Mouse (Mus musculus): ENCODE results near the gene Tmem17. TPM values are rescaled to one million over a fixed set of nuclear protein-coding genes. Genes with fewer than 3 reads are reported as not detected.

The Tmem17 gene
- polyA plus RNA-seq, 1 experiment from 2014 or later, result 16.0 TPM

DNA sequence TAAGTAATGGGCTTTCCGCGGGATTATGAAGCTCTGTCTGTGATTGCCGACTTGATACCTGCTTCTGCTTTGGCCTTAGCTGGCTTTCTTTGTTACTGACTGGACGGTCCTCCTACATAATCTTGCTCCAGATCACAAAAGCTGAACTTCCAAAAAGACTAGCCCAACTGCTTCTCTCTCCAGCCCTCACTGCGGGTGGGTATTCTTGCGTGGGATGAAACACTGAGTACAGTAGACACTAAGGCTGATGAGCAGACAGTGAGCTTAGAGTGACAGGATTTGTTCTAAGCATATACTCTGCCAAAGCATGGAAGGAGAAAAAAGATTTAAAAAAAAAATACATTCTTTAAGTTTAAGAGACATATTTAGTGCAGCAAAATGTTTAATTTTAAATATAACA, 12.5 kb upstream of the Tmem17 start:
- H3K9ac ChIP-seq, result no peak overlapping the region
- WGBS, result 75% methylated on average over 6 of the region's 6 CpGs
- TF ChIP-seq CTCF (IDR thresholded peaks at IDR 0.05; ENCODE audit: low read depth), result no peak
- H3K4me3 ChIP-seq (ENCODE audit: low read depth, low read length), result no peak overlapping the region
- H3K36me3 ChIP-seq (ENCODE audit: insufficient read depth), result no peaks in the 10 kb centered on the region
- H3K4me1 ChIP-seq (ENCODE audit: insufficient read depth), result no peaks in the 10 kb centered on the region
- no peaks in the 10 kb centered on the region for H3K9me3 ChIP-seq (ENCODE audit: low read depth, low read length)
- no peak overlapping the region for H3K27ac ChIP-seq (ENCODE audit: low read depth)
- DNase-seq (no peak), ATAC-seq (ENCODE audit: insufficient read depth) (no peak)
- H3K4me2 ChIP-seq, result no peak overlapping the region
- H3K27me3 ChIP-seq (ENCODE audit: insufficient read depth, low read length), result no peaks in the 10 kb centered on the region

DNA sequence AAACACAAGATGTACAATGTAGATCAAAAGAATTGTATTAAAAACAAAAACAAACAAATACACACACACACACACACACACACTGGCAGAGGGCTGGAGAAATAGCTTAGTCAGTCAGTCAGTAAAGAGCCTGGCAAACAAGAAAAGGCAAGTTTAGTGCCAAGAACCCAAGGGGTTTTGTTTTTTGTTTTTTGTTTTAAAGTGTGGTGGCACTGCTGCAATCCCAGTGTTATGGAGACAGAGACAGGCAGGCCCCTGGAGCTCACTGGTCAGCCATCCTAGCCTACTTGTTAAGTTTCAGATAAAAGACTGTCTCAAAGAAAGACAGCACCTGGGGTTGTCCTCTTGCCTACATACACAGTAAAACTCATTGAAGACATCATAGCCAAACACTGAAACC, 12.0 kb upstream of the Tmem17 start:
- no peaks in the 10 kb centered on the region for H3K4me1 ChIP-seq (ENCODE audit: insufficient read depth)
- ATAC-seq (ENCODE audit: insufficient read depth), result no peak
- no peak for TF ChIP-seq CTCF (IDR thresholded peaks at IDR 0.05; ENCODE audit: low read depth)

DNA sequence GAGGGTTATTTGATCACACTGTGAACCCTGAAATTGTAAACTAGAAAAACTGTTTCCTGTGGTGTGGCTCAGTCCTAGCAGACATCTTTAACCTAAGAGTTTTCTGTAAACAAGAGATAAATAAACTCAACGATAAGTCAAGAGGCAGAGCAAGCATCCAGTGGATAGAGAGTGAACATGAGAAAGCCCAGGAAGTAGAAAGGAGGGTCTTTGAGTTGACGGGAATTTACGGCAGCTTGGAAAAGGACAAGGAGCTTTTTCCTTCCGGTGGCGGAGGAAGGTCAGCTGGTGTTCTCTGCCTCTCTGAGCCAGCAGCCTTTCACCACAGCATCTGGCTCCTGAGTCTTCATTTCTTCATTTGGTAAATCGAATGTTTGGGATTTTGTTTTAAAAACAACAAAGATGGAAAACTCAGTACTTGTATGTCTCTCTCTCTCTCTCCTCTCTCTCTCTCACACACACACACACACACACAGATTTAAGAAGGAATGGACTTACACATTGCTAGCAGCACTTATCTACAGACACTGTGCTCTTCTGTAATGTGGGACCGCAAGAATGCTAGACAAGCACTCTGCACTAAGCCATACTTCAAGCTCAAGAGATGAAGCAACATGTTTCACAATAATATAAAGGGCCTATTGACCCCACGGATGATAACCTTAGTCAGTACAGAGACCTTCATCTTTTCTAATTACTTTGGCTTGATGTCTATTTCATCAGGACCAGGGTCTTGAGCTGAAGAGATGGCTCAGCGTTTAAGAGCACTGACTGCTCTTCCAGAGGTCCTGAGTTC, 10.9 kb upstream of the Tmem17 start:
- Histone ChIP-seq H3K9ac (no peak overlapping the region), H3K4me3 (ENCODE audit: low read depth, low read length) (no peak overlapping the region), H3K36me3 (ENCODE audit: insufficient read depth) (no peaks in the 10 kb centered on the region), H3K27ac (ENCODE audit: low read depth) (no peak overlapping the region), H3K4me1 (ENCODE audit: insufficient read depth) (no peaks in the 10 kb centered on the region), H3K9me3 (ENCODE audit: low read depth, low read length) (no peaks in the 10 kb centered on the region), H3K27me3 (ENCODE audit: insufficient read depth, low read length) (no peaks in the 10 kb centered on the region), H3K4me2 (no peak overlapping the region)
- 63% methylated on average over 9 of the region's 9 CpGs for WGBS
- DNase-seq (peak; percentile 20), ATAC-seq (ENCODE audit: insufficient read depth) (no peak)
- TF ChIP-seq CTCF (IDR thresholded peaks at IDR 0.05; ENCODE audit: low read depth), result no peak

More for the DNA sequence above, 12.0 kb upstream of the Tmem17 start:
- H3K9ac ChIP-seq, result no peak overlapping the region
- no peak overlapping the region for H3K4me3 ChIP-seq (ENCODE audit: low read depth, low read length)
- H3K9me3 ChIP-seq (ENCODE audit: low read depth, low read length), result no peaks in the 10 kb centered on the region
- H3K4me2 ChIP-seq, result no peak overlapping the region
- H3K27me3 ChIP-seq (ENCODE audit: insufficient read depth, low read length), result no peaks in the 10 kb centered on the region
- no peak for DNase-seq
- H3K27ac ChIP-seq (ENCODE audit: low read depth), result no peak overlapping the region
- no peaks in the 10 kb centered on the region for H3K36me3 ChIP-seq (ENCODE audit: insufficient read depth)

DNA sequence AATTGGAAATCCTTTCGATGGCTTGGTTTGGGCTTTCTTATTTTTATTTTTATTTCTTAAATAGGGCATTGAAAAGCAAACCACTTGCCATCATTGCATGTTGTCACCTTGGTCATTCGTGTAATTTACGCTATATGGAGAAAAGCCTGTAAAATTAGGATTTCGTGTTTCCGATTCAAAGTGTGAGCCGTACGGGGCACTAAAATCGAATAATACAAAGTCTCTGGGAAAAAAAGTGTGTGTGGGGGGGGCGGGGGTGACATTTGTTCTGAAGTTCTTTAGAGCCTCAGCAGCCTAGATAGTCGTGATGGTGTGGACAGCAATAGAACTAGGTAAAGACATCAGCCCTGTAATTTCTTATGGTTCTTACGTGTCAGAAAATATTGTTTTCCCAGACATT, 1.2 kb downstream of the Tmem17 start:
- Histone ChIP-seq H3K36me3 (ENCODE audit: insufficient read depth) (no peaks in the 10 kb centered on the region), H3K9me3 (ENCODE audit: low read depth, low read length) (no peaks in the 10 kb centered on the region), H3K4me3 (ENCODE audit: low read depth, low read length) (peak overlapping the region; percentile 75), H3K27me3 (ENCODE audit: insufficient read depth, low read length) (no peaks in the 10 kb centered on the region), H3K27ac (ENCODE audit: low read depth) (peak overlapping the region; percentile 97), H3K9ac (peak overlapping the region; percentile 95), H3K4me2 (peak overlapping the region; percentile 75), H3K4me1 (ENCODE audit: insufficient read depth) (no peaks in the 10 kb centered on the region)
- DNase-seq, result no peak
- 49% methylated on average over 11 of the region's 11 CpGs for WGBS
- ATAC-seq (ENCODE audit: insufficient read depth), result no peak
- no peak for TF ChIP-seq CTCF (IDR thresholded peaks at IDR 0.05; ENCODE audit: low read depth)

DNA sequence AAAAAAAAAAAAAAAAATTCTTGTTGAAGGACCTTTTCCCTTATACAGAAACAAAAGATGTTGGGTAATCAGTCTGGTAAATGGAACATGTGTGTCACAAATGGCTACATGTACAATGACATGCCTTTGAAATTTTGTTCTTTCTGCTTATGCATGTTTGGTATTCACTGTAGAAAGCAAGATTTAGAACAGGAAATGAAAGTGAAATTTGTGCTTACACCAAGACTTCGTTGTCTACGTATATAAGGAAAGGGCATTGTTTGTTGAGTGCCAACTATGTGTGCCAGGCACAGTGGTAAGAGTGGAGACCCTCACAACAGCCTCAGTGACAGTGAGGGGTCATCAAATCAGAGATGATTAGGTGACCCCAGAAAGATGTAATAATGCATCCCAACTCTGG, 3.2 kb downstream of the Tmem17 start:
- Histone ChIP-seq H3K36me3 (ENCODE audit: insufficient read depth) (0 out of 2 replicates have a peak, but pooled peaks cover 3% of the 10 kb centered on the region), H3K9ac (no peak overlapping the region), H3K9me3 (ENCODE audit: low read depth, low read length) (no peaks in the 10 kb centered on the region), H3K27me3 (ENCODE audit: insufficient read depth, low read length) (no peaks in the 10 kb centered on the region), H3K27ac (ENCODE audit: low read depth) (no peak overlapping the region), H3K4me1 (ENCODE audit: insufficient read depth) (no peaks in the 10 kb centered on the region), H3K4me3 (ENCODE audit: low read depth, low read length) (no peak overlapping the region), H3K4me2 (no peak overlapping the region)
- WGBS, result 95% methylated on average over 2 of the region's 2 CpGs
- no peak for TF ChIP-seq CTCF (IDR thresholded peaks at IDR 0.05; ENCODE audit: low read depth)
- ATAC-seq (ENCODE audit: insufficient read depth) (no peak), DNase-seq (no peak)

DNA sequence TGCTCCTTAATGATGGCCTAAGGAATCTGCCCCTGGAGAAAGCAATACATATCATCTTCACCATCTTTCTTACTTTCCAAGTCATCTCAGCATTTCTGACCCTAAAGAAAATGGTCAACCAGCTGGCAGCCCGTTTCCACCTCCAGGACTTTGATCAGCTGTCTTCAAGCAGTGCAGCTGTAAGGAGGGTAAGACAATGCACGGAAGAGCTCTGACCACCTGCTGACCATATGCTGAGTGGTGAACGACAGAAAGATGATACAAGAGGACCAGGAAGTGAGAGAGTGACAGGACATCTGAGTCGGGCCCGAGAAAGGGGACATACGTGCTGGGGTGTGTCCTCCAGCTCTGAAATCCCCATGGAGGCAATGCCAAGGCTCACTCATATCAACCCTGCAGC, 6.6 kb downstream of the Tmem17 start:
- ATAC-seq (ENCODE audit: insufficient read depth), result no peak

DNA sequence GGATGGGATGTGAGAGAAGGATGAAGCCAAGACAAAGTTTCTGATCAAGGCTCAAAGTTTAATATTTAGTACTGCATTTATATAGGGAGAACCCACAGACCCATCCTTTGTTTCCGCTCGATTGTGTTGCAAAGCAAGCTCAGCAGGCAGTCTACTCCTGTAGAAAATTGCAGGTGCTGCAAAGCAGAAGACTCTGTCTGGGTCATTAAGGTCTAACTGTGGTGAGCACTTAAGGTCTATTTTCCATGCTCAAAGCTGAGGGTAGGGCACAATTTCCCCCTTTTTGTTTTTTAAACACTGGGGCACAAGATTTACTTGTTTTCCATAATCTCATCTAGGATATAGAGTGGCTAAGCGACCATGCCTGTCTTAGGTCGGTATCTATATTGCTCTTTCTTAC, 8.4 kb downstream of the Tmem17 start:
- no peak overlapping the region for H3K4me2 ChIP-seq
- no peak for TF ChIP-seq CTCF (IDR thresholded peaks at IDR 0.05; ENCODE audit: low read depth)
- H3K4me1 ChIP-seq (ENCODE audit: insufficient read depth), result no peaks in the 10 kb centered on the region
- H3K27me3 ChIP-seq (ENCODE audit: insufficient read depth, low read length), result no peaks in the 10 kb centered on the region
- ATAC-seq (ENCODE audit: insufficient read depth) (no peak), DNase-seq (no peak)
- H3K4me3 ChIP-seq (ENCODE audit: low read depth, low read length), result no peak overlapping the region
- H3K9me3 ChIP-seq (ENCODE audit: low read depth, low read length), result no peaks in the 10 kb centered on the region
- H3K9ac ChIP-seq, result no peak overlapping the region
- H3K27ac ChIP-seq (ENCODE audit: low read depth), result no peak overlapping the region
- 96% methylated on average over 4 of the region's 4 CpGs for WGBS
- H3K36me3 ChIP-seq (ENCODE audit: insufficient read depth), result 0 out of 2 replicates have a peak, but pooled peaks cover 3% of the 10 kb centered on the region

More for the DNA sequence above, 6.6 kb downstream of the Tmem17 start:
- Histone ChIP-seq H3K9me3 (ENCODE audit: low read depth, low read length) (no peaks in the 10 kb centered on the region), H3K9ac (no peak overlapping the region), H3K4me2 (no peak overlapping the region), H3K4me3 (ENCODE audit: low read depth, low read length) (no peak overlapping the region), H3K4me1 (ENCODE audit: insufficient read depth) (no peaks in the 10 kb centered on the region), H3K27me3 (ENCODE audit: insufficient read depth, low read length) (no peaks in the 10 kb centered on the region), H3K36me3 (ENCODE audit: insufficient read depth) (0 out of 2 replicates have a peak, but pooled peaks cover 3% of the 10 kb centered on the region), H3K27ac (ENCODE audit: low read depth) (no peak overlapping the region)
- TF ChIP-seq CTCF (IDR thresholded peaks at IDR 0.05; ENCODE audit: low read depth), result no peak
- WGBS, result 69% methylated on average over 6 of the region's 6 CpGs
- no peak for DNase-seq

All from lung, embryonic 14.5 days (tissue).